Mouse (Mus musculus): ENCODE measurements around the gene Tmod3.
"Not testable (repeated sequence)": the region's sequence is repeated elsewhere in the genome, so short reads cannot be mapped to it uniquely, and the experiment has no call there.

Tmod3 gene

DNA sequence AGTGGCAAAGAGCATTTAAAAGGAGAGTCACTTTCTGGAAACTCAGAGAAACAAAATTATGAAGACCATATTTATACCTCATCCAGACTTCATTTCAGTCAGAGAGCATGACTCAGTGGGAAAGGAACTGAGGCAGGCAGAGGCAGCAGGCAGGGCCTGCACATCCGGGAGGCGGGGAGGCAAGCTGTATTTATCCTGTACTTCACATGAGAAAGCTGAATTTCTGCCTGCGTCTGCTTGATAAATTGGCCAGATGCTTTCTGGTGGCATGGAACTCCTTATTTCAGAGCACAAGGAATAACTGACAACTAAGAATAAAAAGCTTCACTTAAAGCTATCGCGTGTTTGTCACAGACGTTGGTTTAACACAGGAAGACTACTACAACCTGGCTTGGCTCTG, 55.1 kb downstream of the Tmod3 start:
- in situ Hi-C loops (cut with MboI, MseI), result loop anchor here in 1 of 2 experiments (10.0 kb wide), 1 partner anchor 270 kb away; the partner anchor contains the start of gene Bmp5

DNA sequence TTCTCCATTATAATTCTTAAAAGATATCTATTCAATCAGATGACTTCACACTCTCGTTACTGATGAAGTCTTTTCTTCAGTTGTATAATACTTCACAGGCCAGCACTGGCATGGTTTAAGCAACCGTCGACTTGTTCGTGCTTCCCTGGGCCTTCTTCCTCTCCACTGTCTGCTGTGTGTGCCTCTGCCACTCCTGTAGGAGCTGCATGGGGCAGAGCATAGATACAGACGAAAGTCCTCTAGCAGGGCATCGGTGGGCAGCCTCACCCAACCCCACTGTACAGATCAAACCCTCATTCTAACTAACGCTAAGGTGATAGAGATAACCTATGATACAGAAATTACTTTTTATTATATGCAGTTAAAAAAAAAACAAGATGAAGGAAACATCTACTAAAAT, 60.9 kb downstream of the Tmod3 start:
- in situ Hi-C loops (cut with MboI, MseI), result no loop called here

DNA sequence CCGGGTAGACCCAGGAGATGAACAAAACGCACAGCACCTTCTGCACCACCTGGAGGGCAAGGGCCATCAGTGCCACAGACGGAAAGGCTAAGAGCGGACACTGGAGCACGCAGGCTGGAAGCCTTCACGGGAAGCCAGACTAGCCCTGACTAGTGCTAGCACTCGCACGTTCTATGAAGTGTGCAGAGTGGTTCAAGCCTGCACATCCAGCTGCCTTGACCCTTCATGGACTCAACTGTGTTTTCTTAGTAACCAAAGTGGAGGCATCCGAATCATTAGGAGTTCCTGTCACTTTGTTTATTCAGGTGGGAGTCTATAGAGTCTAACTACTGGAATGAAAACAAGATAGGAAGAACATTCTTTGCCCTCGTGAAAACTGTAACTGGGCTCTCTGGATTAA, 63.5 kb downstream of the Tmod3 start:
- in situ Hi-C loops (cut with MboI, MseI), result no loop called here

DNA sequence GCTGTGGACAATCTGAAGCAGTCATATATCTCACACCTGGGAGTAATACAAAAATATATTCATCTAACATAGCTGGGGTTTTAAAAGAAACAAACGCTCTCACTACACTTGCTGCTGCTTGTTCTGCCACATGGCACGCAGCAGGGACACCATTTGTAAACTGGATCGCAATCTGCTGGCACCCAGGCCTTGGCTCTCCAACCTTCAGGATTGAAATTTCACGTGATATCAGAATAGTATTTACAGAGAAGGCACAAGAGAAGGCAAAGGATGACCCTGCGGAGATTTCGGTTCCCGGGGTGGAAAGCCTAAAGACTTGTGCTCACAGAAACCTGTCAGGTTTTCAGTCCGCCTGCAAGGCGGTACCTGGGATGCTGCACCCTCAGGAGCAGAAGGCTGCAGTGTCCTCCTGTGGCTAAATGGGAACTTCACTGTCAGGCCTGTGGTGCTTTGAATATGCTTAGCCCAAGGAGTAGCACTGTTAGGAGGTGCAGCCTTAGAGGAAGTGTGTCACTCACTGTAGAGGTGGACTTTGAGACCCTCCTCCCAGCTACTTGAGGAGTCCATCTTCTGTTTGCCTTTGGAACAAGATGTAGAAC, 65.0 kb downstream of the Tmod3 start:
- in situ Hi-C loops (cut with MboI, MseI), result no loop called here

DNA sequence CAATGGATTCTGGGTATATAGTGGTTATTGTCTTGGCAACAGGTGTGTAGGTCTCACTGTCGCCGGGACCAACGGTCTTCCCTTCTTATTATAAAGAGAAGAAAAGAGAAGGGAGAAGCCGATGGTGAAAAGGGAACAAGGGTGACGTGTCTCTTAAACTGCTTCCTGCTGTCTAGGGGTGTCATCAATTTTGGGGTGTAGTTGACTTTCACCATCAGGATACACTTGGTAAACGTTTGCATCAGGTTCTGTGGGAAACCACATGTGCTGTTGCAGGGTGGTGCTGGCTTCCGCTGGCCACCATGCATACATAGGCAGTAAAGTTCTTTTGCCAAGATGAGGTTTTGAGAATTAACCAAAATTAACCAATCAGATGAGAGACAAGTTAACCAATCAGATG, 71.2 kb downstream of the Tmod3 start:
- in situ Hi-C loops (cut with MboI, MseI), result not testable (repeated sequence)

DNA sequence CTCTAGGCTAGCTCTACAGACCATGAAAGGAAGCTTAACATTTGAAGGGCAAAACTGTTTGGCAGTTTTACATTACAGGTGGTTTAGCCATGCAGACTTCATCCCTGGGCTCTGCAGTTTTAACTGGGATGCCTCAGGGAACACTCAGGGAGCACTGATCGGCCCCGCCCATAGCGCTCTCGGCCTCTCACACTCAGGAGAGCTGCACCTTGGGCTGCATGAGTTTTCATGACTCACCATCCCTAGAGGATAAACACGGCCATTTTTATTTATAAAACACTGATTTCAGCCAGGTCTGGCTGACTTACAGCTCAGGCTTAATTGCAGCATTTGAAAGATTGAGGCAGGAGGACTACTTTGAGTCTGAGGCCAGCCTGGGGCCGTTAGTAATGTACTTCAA, 74.2 kb downstream of the Tmod3 start:
- in situ Hi-C loops (cut with MboI, MseI), result no loop called here

DNA sequence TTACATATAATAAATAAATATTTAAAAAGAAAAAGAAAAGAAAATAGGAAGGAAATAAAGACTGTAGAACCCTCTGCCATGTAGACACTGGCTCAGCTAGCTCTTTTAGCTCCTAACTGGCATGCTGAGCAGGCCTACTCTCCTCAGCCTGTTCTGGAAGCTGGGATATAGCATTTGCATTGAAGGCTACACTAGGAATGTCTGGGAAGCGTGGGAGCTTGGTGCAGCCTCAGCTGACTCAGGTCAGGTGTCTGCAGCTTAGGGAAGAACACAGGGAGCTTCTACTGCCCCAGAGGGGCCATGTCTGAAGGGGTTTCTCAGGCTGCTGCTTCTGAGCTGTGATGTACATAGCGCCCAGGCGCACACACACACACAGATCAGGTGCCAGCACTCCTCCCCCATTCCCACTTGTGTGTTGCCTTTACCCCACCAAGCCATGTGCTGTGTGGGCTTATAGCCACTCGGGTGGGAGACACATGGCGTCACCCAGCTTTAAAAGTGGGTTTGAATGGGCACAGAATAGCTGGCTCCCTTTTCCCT, 78.9 kb downstream of the Tmod3 start:
- in situ Hi-C loops (cut with MboI, MseI), result no loop called here

DNA sequence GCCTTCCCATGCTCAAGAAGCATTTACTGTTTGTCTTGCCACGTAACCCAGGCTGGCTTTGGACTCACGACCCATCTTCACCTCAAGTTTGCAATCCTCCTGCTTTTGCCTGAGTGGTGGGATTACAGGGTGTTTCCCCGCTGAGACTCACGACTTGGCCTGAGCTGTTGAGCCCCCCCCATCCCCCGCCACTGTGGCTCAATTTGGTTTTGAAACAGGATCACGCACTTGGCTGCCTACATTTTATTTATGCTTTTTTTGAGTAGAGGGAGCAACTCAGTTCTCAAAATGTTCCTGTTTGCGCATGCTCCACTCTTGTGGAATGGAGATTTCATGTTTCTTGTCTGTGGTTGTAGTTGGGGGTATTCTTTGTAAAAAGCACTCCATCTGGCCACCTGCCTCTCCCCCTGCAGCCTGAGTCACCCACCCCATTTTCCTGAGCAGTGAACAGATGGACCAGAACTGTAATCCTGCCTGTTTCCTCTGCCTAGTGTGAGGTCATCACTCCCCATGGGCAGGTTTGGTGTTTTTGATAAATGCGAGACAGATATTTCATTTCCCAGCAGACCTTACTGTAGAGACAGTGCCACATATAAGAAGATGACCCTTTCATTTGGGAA, 80.2 kb downstream of the Tmod3 start:
- in situ Hi-C loops (cut with MboI, MseI), result loop anchor here in 1 of 2 experiments (10.0 kb wide), 1 partner anchor 646 kb away; no protein-coding TSS in a partner anchor

DNA sequence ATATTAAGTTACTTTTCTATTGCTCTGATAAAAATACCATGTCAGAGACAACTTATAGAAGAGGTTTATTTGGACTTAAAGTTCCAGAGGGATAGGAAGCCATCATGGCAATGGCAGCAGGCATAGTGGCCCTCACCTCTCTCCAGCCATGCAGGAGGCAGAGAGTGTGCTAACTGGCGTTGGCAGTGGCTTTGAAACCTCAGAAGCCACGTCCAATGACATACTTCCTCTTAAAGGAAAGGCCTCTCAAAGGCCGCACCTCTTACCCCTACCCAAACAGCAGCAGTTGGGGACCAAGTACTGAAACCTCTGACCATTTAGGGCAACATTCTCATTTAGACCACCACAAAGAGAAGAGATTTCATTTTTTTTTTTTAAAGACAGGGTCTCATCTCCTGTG, 82.2 kb downstream of the Tmod3 start:
- in situ Hi-C loops (cut with MboI, MseI), result loop anchor here in 1 of 2 experiments (10.0 kb wide), 1 partner anchor 648 kb away; no protein-coding TSS in a partner anchor

DNA sequence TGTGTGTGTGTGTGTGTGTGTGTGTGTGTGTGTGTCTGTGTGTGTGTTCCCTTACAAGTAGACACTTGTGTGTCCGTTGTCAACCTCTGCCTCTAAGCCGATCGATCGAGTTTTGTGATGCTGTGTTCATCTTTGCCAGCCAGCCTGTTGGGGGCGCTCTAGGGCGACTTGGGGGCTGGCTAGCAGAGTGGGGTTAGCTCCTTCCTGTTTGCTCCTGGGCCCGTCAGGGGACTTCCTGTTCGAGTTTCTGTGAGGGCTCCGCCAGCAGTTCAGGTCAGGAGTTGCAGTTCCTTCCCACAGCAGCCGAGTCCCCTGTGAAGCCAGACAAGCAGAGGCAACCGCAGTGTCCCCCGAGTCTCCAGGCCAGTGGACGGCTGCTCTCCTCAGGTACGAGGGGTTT, 91.2 kb downstream of the Tmod3 start:
- in situ Hi-C loops (cut with MboI, MseI), result no loop called here

DNA sequence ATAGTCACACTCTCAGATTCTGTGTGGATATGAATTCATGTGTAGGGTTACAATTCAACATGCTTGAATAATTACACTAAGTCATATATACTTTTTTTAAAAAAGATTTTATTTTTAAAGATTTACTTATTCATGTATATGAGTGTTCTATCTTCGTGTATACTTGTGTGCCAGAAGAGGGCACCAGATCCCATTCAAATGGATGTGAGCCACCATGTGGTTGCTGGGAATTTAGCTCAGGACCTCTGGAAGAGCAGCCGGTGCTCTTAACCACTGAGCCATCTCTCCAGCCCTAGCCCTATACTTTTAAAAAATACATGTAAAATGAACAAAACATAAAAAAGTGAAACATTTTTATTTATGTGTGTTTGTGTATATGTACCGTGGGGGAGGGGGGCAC, 91.9 kb downstream of the Tmod3 start:
- in situ Hi-C loops (cut with MboI, MseI), result no loop called here

DNA sequence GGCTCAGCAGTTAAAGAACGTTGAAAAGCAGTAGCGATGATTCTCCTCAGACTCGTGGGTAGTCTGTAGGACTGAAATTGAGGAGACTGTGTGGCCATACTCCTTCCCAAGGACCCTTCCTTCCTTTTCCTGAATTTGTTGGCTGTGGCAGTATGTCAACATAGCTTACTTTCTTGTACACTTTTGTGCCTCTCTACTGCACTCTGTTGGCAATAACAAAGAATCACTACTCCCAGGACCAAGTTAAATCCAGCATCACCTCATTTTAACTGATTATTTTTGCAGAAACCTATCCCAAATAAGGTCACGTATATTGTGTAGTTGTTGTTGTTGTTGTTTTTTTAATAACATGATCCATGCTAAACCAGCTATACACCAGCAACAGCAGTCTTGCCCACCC, 92.8 kb downstream of the Tmod3 start:
- in situ Hi-C loops (cut with MboI, MseI), result no loop called here

DNA sequence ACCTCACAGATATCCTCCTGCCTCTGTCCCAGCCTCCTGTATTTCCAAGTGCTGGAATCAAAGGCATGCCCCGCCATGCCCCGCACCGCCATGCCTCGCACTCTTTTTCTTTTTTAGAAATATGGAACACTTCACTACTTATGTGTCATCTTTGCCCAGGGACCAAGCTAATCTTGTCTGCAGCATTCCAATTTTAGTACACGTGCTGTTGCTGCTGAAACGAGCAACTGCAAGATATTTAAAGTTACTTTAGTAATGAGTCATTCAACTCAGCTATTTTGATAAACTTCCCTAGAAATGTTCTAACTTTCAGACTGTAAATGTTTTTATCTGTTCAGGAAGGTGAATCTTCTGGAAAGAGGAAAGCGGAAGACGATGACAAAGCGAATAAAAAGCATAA, 93.6 kb downstream of the Tmod3 start:
- in situ Hi-C loops (cut with MboI, MseI), result no loop called here

DNA sequence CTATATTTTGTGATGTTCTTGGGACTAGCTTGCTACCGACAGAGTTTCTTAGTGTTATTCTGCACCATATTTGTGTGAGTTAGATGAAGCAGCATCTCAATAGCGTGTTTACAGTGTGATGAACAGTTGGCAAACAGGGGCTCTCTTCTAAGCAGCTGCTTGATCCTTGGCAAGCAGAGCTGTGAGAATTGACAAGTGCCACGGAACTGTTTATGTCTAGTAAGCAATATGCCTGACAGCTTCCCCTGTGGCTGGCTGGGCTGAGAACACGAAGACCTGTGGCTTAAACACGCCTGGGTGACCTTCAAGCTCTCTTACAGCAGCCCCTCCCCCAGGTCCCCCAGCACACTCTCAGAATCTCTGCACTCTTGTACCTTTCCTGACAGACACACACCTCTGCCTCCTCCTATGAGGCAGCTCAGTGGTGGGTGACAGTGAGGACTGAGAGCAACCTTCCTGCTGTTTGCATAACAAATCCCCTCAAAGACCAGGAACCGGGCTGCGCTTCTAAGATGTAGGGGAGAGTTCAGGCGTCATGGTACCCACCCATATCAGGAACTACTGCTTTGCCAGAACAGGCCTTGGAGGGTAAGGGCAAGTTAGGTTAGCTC, 96.3 kb downstream of the Tmod3 start:
- in situ Hi-C loops (cut with MboI, MseI), result no loop called here

DNA sequence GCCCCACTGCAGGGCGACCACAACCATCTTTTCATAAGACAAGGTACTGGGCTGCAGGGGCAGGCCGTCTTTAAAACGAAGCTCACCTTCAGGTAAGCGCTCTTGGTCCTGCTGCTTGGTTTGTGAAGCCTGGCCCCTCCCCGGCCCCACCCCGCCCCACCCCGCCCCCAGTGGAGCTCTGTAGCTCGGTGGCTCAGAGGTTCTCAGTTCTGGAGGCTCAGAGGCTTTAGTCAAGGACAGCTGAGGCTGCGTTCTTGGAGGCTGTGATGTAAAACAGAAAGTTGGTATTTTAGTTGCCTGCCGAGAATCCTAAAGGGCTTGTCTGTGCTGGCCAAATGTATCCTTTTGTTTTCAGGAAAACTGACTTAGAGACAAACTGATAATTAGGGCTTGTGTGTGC, 103.8 kb downstream of the Tmod3 start:
- in situ Hi-C loops (cut with MboI, MseI), result no loop called here

DNA sequence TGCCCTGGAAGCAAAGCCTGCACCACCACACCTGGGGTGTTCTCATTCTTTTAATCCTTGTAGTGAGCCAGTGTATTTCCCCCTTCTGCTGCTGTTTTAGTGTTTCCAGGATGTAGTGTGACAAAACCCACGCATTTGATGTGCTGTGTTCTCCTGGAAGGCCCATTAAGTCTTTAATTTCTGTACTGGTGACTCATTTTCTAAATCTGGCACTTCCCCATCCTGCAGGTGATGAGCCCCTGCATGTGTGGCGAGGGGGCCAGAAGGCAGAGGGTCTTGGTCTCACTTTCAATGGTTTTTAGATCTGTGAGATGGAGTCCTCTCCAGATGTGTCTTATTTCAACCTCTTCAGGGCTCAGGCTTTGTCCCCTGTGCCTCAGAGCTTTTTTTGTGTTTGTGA, 105.5 kb downstream of the Tmod3 start:
- in situ Hi-C loops (cut with MboI, MseI), result no loop called here

DNA sequence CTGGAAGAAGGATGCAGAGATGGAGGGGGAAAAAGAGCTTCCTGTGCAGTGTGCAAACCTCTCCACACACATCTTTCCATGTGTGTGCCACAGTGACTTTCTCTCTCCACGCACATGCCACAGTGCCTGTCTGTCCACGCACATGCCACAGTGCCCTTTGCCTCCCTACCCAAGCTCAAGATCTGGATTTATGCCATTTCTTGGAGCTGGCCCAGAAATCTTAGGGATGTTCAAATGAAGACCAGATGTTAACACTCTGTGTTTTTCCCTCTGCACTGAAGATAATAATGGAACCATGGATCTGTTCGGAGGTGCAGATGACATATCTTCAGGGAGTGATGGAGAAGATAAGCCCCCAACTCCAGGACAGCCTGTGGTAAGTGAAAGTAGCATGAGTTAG, 111.4 kb downstream of the Tmod3 start:
- in situ Hi-C loops (cut with MboI, MseI), result loop anchor here in 1 of 2 experiments (5.0 kb wide), 1 partner anchor 151 kb away; no protein-coding TSS in a partner anchor
